Mouse (Mus musculus) hindbrain, embryonic 10.5 days (tissue): ENCODE measurements around the gene Il23a. TPM values are rescaled to one million over a fixed set of nuclear protein-coding genes. Genes with fewer than 3 reads are reported as not detected.
"Not testable (repeated sequence)": the region's sequence is repeated elsewhere in the genome, so short reads cannot be mapped to it uniquely, and the experiment has no call there.

Experiments used
- DNase-seq: peaks from one replicate; pipeline ENCODE4 v3.0.0-alpha.2; 2017; ENCODE audit warnings: low spot score
- H3K27ac ChIP-seq: fragments of 300-500 bp; sonication (generic); 2 replicates; pipeline ENCODE4 v1.5.1; 2016; ENCODE audit warnings: mild to moderate bottlenecking, moderate library complexity
- H3K27me3 ChIP-seq: fragments of 300-500 bp; sonication (generic); 2 replicates; pipeline ENCODE4 v1.6.1; 2016; ENCODE audit warnings: mild to moderate bottlenecking; ENCODE audit not compliant: poor library complexity, insufficient read depth, severe bottlenecking
- H3K36me3 ChIP-seq: fragments of 300-500 bp; sonication (generic); 2 replicates; pipeline ENCODE4 v1.6.1; 2016; ENCODE audit warnings: mild to moderate bottlenecking, moderate library complexity
- H3K4me1 ChIP-seq: fragments of 300-500 bp; sonication (generic); replicated peaks from 2 replicates; pipeline ENCODE4 v1.6.1; 2016; ENCODE audit warnings: mild to moderate bottlenecking
- H3K4me3 ChIP-seq: fragments of 300-500 bp; sonication (generic); 2 replicates; pipeline ENCODE4 v1.5.1; 2016; ENCODE audit warnings: mild to moderate bottlenecking, moderate library complexity
- H3K9me3 ChIP-seq: fragments of 300-500 bp; sonication (generic); 2 replicates; pipeline ENCODE4 v1.6.1; 2016; ENCODE audit warnings: mild to moderate bottlenecking, moderate library complexity
- WGBS: fragments of 180-500 bp; shearing (Covaris S2); methylation state at CpG from one replicate; pipeline ENCODE4 v1.1.7; 2016; 5-methylcytosine and 5-hydroxymethylcytosine counted together
- polyA plus RNA-seq: library from polyadenylated mRNA; unstranded; fragments of >200 nt; fragmentation: Nextera tagmentation; extraction: Ambion mirVana; gene quantifications from 2 replicates; pipeline ENCODE4 v1.2.1, GENCODE M21; 2016

Gene Il23a
- polyA plus RNA-seq, result not detected in 2 replicates

GRCm38 (mm10) chr10:128298702-128299171 is at the start of gene Il23a:
Gene Il23a (minus strand): TSS chr10:128298752.
- H3K9me3 ChIP-seq, result no peaks in the 10 kb centered on the region
- WGBS, result 83% methylated on average over 11 of the region's 11 CpGs
- no peak for DNase-seq
- H3K27me3 ChIP-seq, result no peaks in the 10 kb centered on the region
- no peak within 1 kb of the TSS for H3K27ac ChIP-seq
- no peak within 1 kb of the TSS for H3K4me3 ChIP-seq
- H3K4me1 ChIP-seq, result peaks cover 12% of the 10 kb centered on the region
- H3K36me3 ChIP-seq, result no peaks in the 10 kb centered on the region

GRCm38 (mm10) chr10:128347541-128347940 is 49.0 kb upstream of the Il23a start:
- no peak overlapping the region for H3K4me3 ChIP-seq
- H3K36me3 ChIP-seq, result peaks cover 68% of the 10 kb centered on the region
- no peaks in the 10 kb centered on the region for H3K27me3 ChIP-seq
- no peak for DNase-seq
- H3K27ac ChIP-seq, result no peak overlapping the region
- peaks cover 3% of the 10 kb centered on the region; the same call in 1 of the 2 replicates for H3K4me1 ChIP-seq
- no peaks in the 10 kb centered on the region for H3K9me3 ChIP-seq
- 93% methylated on average over 8 of the region's 8 CpGs for WGBS

- Histone ChIP-seq H3K27me3 (no peaks in the 10 kb centered on the region), H3K4me3 (no peak overlapping the region), H3K36me3 (peaks cover 58% of the 10 kb centered on the region), H3K9me3 (no peaks in the 10 kb centered on the region), H3K27ac (no peak overlapping the region), H3K4me1 (peaks cover 7% of the 10 kb centered on the region; the same call in 1 of the 2 replicates)
- WGBS, result 83% methylated on average over 7 of the region's 7 CpGs
- DNase-seq, result no peak
Observed at GRCm38 (mm10) chr10:128344568-128345275, 46.2 kb upstream of the Il23a start.

GRCm38 (mm10) chr10:128343436-128343835 is 44.9 kb upstream of the Il23a start:
- 93% methylated on average over 1 of the region's 1 CpGs for WGBS
- peaks cover 54% of the 10 kb centered on the region for H3K36me3 ChIP-seq
- peaks cover 18% of the 10 kb centered on the region for H3K4me1 ChIP-seq
- no peaks in the 10 kb centered on the region for H3K27me3 ChIP-seq
- H3K27ac ChIP-seq, result no peak overlapping the region
- no peak for DNase-seq
- no peak overlapping the region for H3K4me3 ChIP-seq
- H3K9me3 ChIP-seq, result no peaks in the 10 kb centered on the region

GRCm38 (mm10) chr10:128340257-128340656 is 41.7 kb upstream of the Il23a start:
- no peak overlapping the region for H3K4me3 ChIP-seq
- H3K9me3 ChIP-seq, result no peaks in the 10 kb centered on the region
- no peaks in the 10 kb centered on the region for H3K27me3 ChIP-seq
- peaks cover 31% of the 10 kb centered on the region for H3K4me1 ChIP-seq
- DNase-seq, result no peak
- WGBS, result 87% methylated on average over 2 of the region's 2 CpGs
- no peak overlapping the region for H3K27ac ChIP-seq
- peaks cover 38% of the 10 kb centered on the region for H3K36me3 ChIP-seq

GRCm38 (mm10) chr10:128338948-128339347 is 40.4 kb upstream of the Il23a start:
- DNase-seq, result no peak
- H3K36me3 ChIP-seq, result peaks cover 31% of the 10 kb centered on the region
- peaks cover 28% of the 10 kb centered on the region for H3K4me1 ChIP-seq
- peak overlapping the region; percentile 100 for H3K4me3 ChIP-seq
- no peaks in the 10 kb centered on the region for H3K9me3 ChIP-seq
- WGBS, result 88% methylated on average over 2 of the region's 2 CpGs
- no peaks in the 10 kb centered on the region for H3K27me3 ChIP-seq
- no peak overlapping the region for H3K27ac ChIP-seq

- DNase-seq, result no peak
- H3K9me3 ChIP-seq, result no peaks in the 10 kb centered on the region
- H3K27ac ChIP-seq, result peak overlapping the region; percentile 95
- peaks cover 28% of the 10 kb centered on the region for H3K4me1 ChIP-seq
- no peaks in the 10 kb centered on the region for H3K27me3 ChIP-seq
- 28% methylated on average over 5 of the region's 5 CpGs for WGBS
- H3K4me3 ChIP-seq, result peak overlapping the region; percentile 100
- peaks cover 27% of the 10 kb centered on the region for H3K36me3 ChIP-seq
Observed at GRCm38 (mm10) chr10:128338415-128338814, 39.9 kb upstream of the Il23a start.

GRCm38 (mm10) chr10:128337306-128338181 is 39.0 kb upstream of the Il23a start, which contains the start of gene Cs:
Gene Cs (plus strand): TSS chr10:128337734.
- Histone ChIP-seq H3K36me3 (peaks cover 22% of the 10 kb centered on the region), H3K27ac (peak within 1 kb of the TSS; percentile 95), H3K4me1 (peaks cover 28% of the 10 kb centered on the region), H3K27me3 (no peaks in the 10 kb centered on the region), H3K9me3 (no peaks in the 10 kb centered on the region), H3K4me3 (peak within 1 kb of the TSS; percentile 100)
- peak; percentile 98 for DNase-seq
- WGBS, result 2% methylated on average over 61 of the region's 61 CpGs

GRCm38 (mm10) chr10:128336597-128336996 is 38.0 kb upstream of the Il23a start:
- H3K9me3 ChIP-seq, result no peaks in the 10 kb centered on the region
- WGBS, result 88% methylated on average over 3 of the region's 3 CpGs
- peaks cover 28% of the 10 kb centered on the region for H3K4me1 ChIP-seq
- 0 out of 2 replicates have a peak overlapping the region, but pooled peaks have one; percentile 95 for H3K27ac ChIP-seq
- no peak for DNase-seq
- H3K4me3 ChIP-seq, result peak overlapping the region; percentile 100; the same call in 1 of the 2 replicates
- peaks cover 22% of the 10 kb centered on the region for H3K36me3 ChIP-seq
- no peaks in the 10 kb centered on the region for H3K27me3 ChIP-seq

GRCm38 (mm10) chr10:128336195-128336594 is 37.6 kb upstream of the Il23a start:
- DNase-seq, result no peak
- Histone ChIP-seq H3K4me3 (no peak overlapping the region), H3K9me3 (no peaks in the 10 kb centered on the region), H3K36me3 (peaks cover 18% of the 10 kb centered on the region), H3K27me3 (no peaks in the 10 kb centered on the region), H3K27ac (no peak overlapping the region), H3K4me1 (peaks cover 28% of the 10 kb centered on the region)
- WGBS, result 96% methylated on average over 3 of the region's 3 CpGs

- WGBS, result 7% methylated on average over 4 of the region's 4 CpGs
- peaks cover 13% of the 10 kb centered on the region for H3K36me3 ChIP-seq
- peaks cover 28% of the 10 kb centered on the region for H3K4me1 ChIP-seq
- no peaks in the 10 kb centered on the region for H3K9me3 ChIP-seq
- H3K27ac ChIP-seq, result no peak overlapping the region
- peak; percentile 71 for DNase-seq
- H3K4me3 ChIP-seq, result no peak overlapping the region
- H3K27me3 ChIP-seq, result no peaks in the 10 kb centered on the region
Observed at GRCm38 (mm10) chr10:128335582-128335981, 37.0 kb upstream of the Il23a start.

GRCm38 (mm10) chr10:128332358-128333249 is 34.1 kb upstream of the Il23a start:
- peaks cover 21% of the 10 kb centered on the region for H3K36me3 ChIP-seq
- 81% methylated on average over 6 of the region's 6 CpGs for whole genome bisulfite sequencing

More at GRCm38 (mm10) chr10:128332358-128333249, 34.1 kb upstream of the Il23a start:
- not testable (repeated sequence) for H3K4me1 ChIP-seq, H3K27ac ChIP-seq, H3K9me3 ChIP-seq, DNase-seq, H3K27me3 ChIP-seq, H3K4me3 ChIP-seq
